ENCODE assay signal across 9 mouse cellular contexts in genomic region chr1:53061871-53062608, GRCm38 (mm10). TPM values are rescaled to one million over a fixed set of nuclear protein-coding genes. Genes with fewer than 3 reads are reported as not detected.
DNase-seq lines count a peak whose midpoint lies in the region; ATAC-seq and TF ChIP-seq lines count a peak whose summit lies in the region.
"Had no signal": no experiment of that assay in that cellular context is flagged by ENCODE, and none has a peak within 500 bp of the region (broad histone marks: within the 10 kb centered on the region; RNA-seq: fewer than 3 reads in every experiment).

No protein-coding gene starts in this region.

- peak overlapping the region; percentile 18 for H3K4me2 ChIP-seq in forebrain, postnatal 0 days (ENCODE audit: low read depth)
- H3K4me2 ChIP-seq: heart, embryonic 11.5 days had no signal

- no peaks in the 10 kb centered on the region for H3K36me3 ChIP-seq in forebrain, postnatal 0 days (ENCODE audit: insufficient read depth)

- no peak overlapping the region for H3K9ac ChIP-seq in forebrain, postnatal 0 days

- 0 out of 2 replicates have a peak overlapping the region, but pooled peaks have one; percentile 54 for H3K27ac ChIP-seq in forebrain, postnatal 0 days (ENCODE audit: low read depth, low read length)

- no peaks in the 10 kb centered on the region for H3K9me3 ChIP-seq in forebrain, postnatal 0 days (ENCODE audit: low read length)

- peak; percentile 96 for ATAC-seq in forebrain, postnatal 0 days

- 0 out of 2 replicates have a peak overlapping the region, but pooled peaks have one; percentile 13 for H3K4me3 ChIP-seq in forebrain, postnatal 0 days (ENCODE audit: low read depth, low read length)

- WGBS in forebrain, postnatal 0 days: 38% methylated on average over 13 of the region's 13 CpGs

- TF ChIP-seq CTCF in forebrain, postnatal 0 days (IDR thresholded peaks at IDR 0.05; ENCODE audit: low read depth): no peak

- H3K27me3 ChIP-seq in forebrain, postnatal 0 days (ENCODE audit: insufficient read depth, low read length): no peaks in the 10 kb centered on the region

- peaks cover 3% of the 10 kb centered on the region; the same call in 1 of the 2 replicates for H3K4me1 ChIP-seq in forebrain, postnatal 0 days (ENCODE audit: insufficient read depth)

- peak; percentile 47 for DNase-seq in layer of hippocampus, adult 11-12 months (ENCODE audit: low spot score)
- DNase-seq in layer of hippocampus, postnatal 25 days (ENCODE audit: extremely low spot score in 1 of 2, low spot score in 1 of 2): no peak
- peak; percentile 78 for DNase-seq in forebrain, postnatal 0 days
- DNase-seq in left cerebral cortex, adult 18-20 months (ENCODE audit: low spot score in 2 of 2): peak; percentile 8 to 18
- peak; percentile 25 for DNase-seq in right cerebral cortex, postnatal 4 days
- no peak for DNase-seq in embryo, embryonic 10 days (ENCODE audit: low spot score)
- DNase-seq in spleen, adult 18-20 months: no peak

RNA-seq across cellular contexts. Expression of gene Mstn, which starts 0.6 kb away (rescaled TPM):
- under 1 TPM; 0.66 to 0.77 TPM for total RNA-seq in layer of hippocampus, postnatal 25 days (2021)
- 1.2 and 1.4 TPM in 2 replicates for total RNA-seq in forebrain, postnatal 0 days (2014; rRNA removed)
- polyA plus RNA-seq in forebrain, postnatal 0 days (2015; fragmentation: Nextera tagmentation; extraction: Ambion mirVana): 0.70 and 0.98 TPM in 2 replicates
- under 1 TPM; 0.26 to 0.40 TPM for total RNA-seq in left cerebral cortex, adult 18-20 months (2021)
- polyA plus RNA-seq: spleen, adult 2 months had no signal

RNA-seq across cellular contexts. Expression of gene 1700019D03Rik, which starts 42.1 kb away (rescaled TPM):
- total RNA-seq in layer of hippocampus, postnatal 25 days (2021): 1 to 10 TPM; 8.7 to 9.3 TPM
- 3.2 and 4.2 TPM in 2 replicates for total RNA-seq in forebrain, postnatal 0 days (2014; rRNA removed)
- 5.7 and 6.6 TPM in 2 replicates for polyA plus RNA-seq in forebrain, postnatal 0 days (2015; fragmentation: Nextera tagmentation; extraction: Ambion mirVana)
- total RNA-seq in left cerebral cortex, adult 18-20 months (2021): 10 to 100 TPM in 1 of 2 experiments, 1 to 10 TPM in 1; 6.8 to 14.9 TPM

Comparison
In these comparisons a context has a peak if more than half of its experiments do, and no peak if none do; other contexts are left out.
1. DNase-seq: peak in layer of hippocampus, adult 11-12 months (single experiment), forebrain, postnatal 0 days (single experiment), left cerebral cortex, adult 18-20 months (2 of 2) and right cerebral cortex, postnatal 4 days (single experiment); none in layer of hippocampus, postnatal 25 days (0 of 2), embryo, embryonic 10 days (single experiment) and spleen, adult 18-20 months (0 of 2).